Mouse (Mus musculus) embryonic facial prominence, embryonic 11.5 days (tissue): Measurements from ENCODE around the gene Lsm4. TPM values are rescaled to one million over a fixed set of nuclear protein-coding genes. Genes with fewer than 3 reads are reported as not detected.
A peak's percentile ranks its signal among the peaks of the same experiment; 100 is the strongest.

Experiments used
- ATAC-seq: fragments of 200-750 bp; cut with Nextera tagmentation; replicated peaks from 2 replicates; pipeline ENCODE4 v1.8.0; 2017; ENCODE audit warnings: low read depth; ENCODE audit not compliant: insufficient number of reproducible peaks, low FRiP score, low TSS enrichment
- DNase-seq: peaks from one replicate; pipeline ENCODE4 v3.0.0-alpha.2; 2015; ENCODE audit warnings: low spot score
- H3K27ac ChIP-seq: fragments of 300-500 bp; sonication (generic); replicated peaks from 2 replicates; pipeline ENCODE4 v1.5.1; 2014; ENCODE audit warnings: mild to moderate bottlenecking, low read depth, low read length, control low read depth
- H3K27me3 ChIP-seq: fragments of 300-500 bp; sonication (generic); 2 replicates; pipeline ENCODE4 v1.6.1; 2014; ENCODE audit warnings: mild to moderate bottlenecking, low read length, moderate library complexity, mixed read lengths; ENCODE audit not compliant: control insufficient read depth, insufficient read depth
- H3K36me3 ChIP-seq: fragments of 300-500 bp; sonication (generic); replicated peaks from 2 replicates; pipeline ENCODE4 v1.6.1; 2014; ENCODE audit warnings: low read depth, mild to moderate bottlenecking, low read length, moderate library complexity, mixed read lengths; ENCODE audit not compliant: control insufficient read depth, insufficient read depth
- H3K4me1 ChIP-seq: fragments of 300-500 bp; sonication (generic); 2 replicates; pipeline ENCODE4 v1.6.1; 2014; ENCODE audit warnings: low read length, mixed read lengths; ENCODE audit not compliant: control insufficient read depth, insufficient read depth
- H3K4me2 ChIP-seq: fragments of 300-500 bp; sonication (generic); 2 replicates; pipeline ENCODE4 v1.6.1; 2014; ENCODE audit warnings: low read depth, mild to moderate bottlenecking, control low read depth, low read length, moderate library complexity
- H3K4me3 ChIP-seq: fragments of 300-500 bp; sonication (generic); 2 replicates; pipeline ENCODE4 v1.5.1; 2014; ENCODE audit warnings: low read depth, low read length, control low read depth
- H3K9ac ChIP-seq: fragments of 300-500 bp; sonication (generic); replicated peaks from 2 replicates; pipeline ENCODE4 v1.6.1; 2014; ENCODE audit warnings: mild to moderate bottlenecking, control low read depth, low read length
- H3K9me3 ChIP-seq: fragments of 300-500 bp; sonication (generic); replicated peaks from 2 replicates; pipeline ENCODE4 v1.6.1; 2016; ENCODE audit warnings: mild to moderate bottlenecking, low read length, inconsistent platforms, mixed read lengths; ENCODE audit not compliant: control insufficient read depth
- WGBS: fragments of 180-500 bp; shearing (Covaris S2); extraction: QIAGEN DNeasy Blood & Tissue Kit; methylation state at CpG from one replicate; pipeline ENCODE4 v1.1.7; 2014; 5-methylcytosine and 5-hydroxymethylcytosine counted together
- polyA plus RNA-seq: library from polyadenylated mRNA; unstranded; fragments of >200 nt; fragmentation: Nextera tagmentation; extraction: Ambion mirVana; gene quantifications from 2 replicates; pipeline ENCODE4 v1.2.1, GENCODE M21; 2014

Lsm4 gene
- polyA plus RNA-seq, 1 experiment from 2014 or later, result 334 TPM

DNA sequence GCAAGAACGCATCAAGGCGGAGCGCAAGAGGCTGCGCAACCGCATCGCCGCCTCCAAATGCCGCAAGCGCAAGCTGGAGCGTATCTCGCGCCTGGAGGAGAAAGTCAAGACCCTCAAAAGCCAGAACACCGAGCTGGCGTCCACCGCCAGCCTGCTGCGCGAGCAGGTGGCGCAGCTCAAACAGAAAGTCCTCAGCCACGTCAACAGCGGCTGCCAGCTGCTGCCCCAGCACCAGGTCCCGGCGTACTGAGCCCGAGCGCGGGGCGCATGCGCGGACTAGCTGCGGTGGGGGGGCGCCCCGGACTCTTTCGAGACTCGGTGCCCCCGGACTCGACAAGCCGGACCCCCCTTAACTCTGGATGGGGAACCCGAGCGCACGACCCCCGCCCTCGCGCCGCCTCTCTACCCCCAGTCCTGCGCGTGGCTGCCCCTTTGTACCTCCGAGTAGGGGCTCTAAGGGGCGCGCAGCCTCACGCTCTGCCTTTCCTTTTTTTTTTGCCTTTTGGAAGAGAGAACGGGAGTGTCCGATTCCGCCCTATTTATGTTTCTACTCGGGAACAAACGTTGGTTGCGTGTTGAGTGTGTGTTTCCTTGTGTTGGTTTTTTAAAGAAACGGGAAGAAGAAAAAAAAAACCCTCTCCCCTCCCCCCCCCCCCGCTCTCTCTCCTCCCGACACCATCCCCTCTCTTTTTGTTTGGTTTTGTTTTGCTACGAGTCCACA is 26.9 kb downstream of the Lsm4 start:
- Histone ChIP-seq H3K36me3 (no peaks in the 10 kb centered on the region), H3K27ac (peak overlapping the region; percentile 96), H3K4me3 (peak overlapping the region; percentile 96), H3K27me3 (no peaks in the 10 kb centered on the region), H3K9ac (peak overlapping the region; percentile 97), H3K9me3 (no peaks in the 10 kb centered on the region), H3K4me2 (peak overlapping the region; percentile 82), H3K4me1 (peaks cover 7% of the 10 kb centered on the region)
- WGBS, result under 1% methylated on average over 57 of the region's 59 CpGs
- ATAC-seq, result no peak
- peak; percentile 85 for DNase-seq

DNA sequence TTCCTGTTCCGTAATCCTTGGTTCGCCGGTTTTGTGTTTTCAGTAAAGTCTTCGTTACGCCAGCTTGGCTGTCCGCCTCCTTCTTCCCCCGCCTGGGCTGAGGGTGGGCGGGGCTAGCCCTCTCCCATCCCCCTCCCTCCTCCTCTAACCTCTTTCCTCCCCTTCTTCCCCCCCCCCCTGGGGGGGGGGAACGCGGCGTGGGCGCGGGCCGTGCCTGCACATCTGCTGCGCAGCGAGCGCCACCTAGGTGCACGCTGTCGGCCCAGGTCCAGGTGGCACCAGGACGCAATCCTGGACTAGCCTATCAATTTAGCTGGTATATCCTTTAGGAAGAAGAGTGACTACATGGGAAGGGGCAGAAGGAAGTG is 27.5 kb downstream of the Lsm4 start:
- peak; percentile 96 for DNase-seq
- Histone ChIP-seq H3K27ac (peak overlapping the region; percentile 96; the same call in 1 of the 2 replicates), H3K4me3 (peak overlapping the region; percentile 96), H3K9me3 (no peaks in the 10 kb centered on the region), H3K4me1 (peaks cover 5% of the 10 kb centered on the region), H3K27me3 (no peaks in the 10 kb centered on the region), H3K4me2 (peak overlapping the region; percentile 54), H3K36me3 (no peaks in the 10 kb centered on the region), H3K9ac (peak overlapping the region; percentile 97)
- no peak; the same call in 1 of the 2 replicates for ATAC-seq
- under 1% methylated on average over 20 of the region's 20 CpGs for WGBS

GRCm38 (mm10) chr8:70701048-70701981 is 28.3 kb downstream of the Lsm4 start:
- H3K9me3 ChIP-seq, result no peaks in the 10 kb centered on the region
- peak overlapping the region; percentile 96 for H3K4me3 ChIP-seq
- no peaks in the 10 kb centered on the region for H3K36me3 ChIP-seq
- 0 out of 2 replicates have a peak, but pooled peaks cover 2% of the 10 kb centered on the region for H3K4me1 ChIP-seq
- no peaks in the 10 kb centered on the region for H3K27me3 ChIP-seq
- peak overlapping the region; percentile 54 for H3K4me2 ChIP-seq
- WGBS, result 55% methylated on average over 10 of the region's 10 CpGs
- no peak for DNase-seq
- H3K27ac ChIP-seq, result no peak overlapping the region
- ATAC-seq, result no peak
- H3K9ac ChIP-seq, result peak overlapping the region; percentile 29

- no peaks in the 10 kb centered on the region for H3K9me3 ChIP-seq
- no peak overlapping the region for H3K9ac ChIP-seq
- no peaks in the 10 kb centered on the region for H3K36me3 ChIP-seq
- no peak overlapping the region for H3K4me3 ChIP-seq
- WGBS, result 82% methylated on average over 2 of the region's 2 CpGs
- DNase-seq (no peak), ATAC-seq (no peak)
- no peak overlapping the region for H3K4me2 ChIP-seq
- no peaks in the 10 kb centered on the region for H3K27me3 ChIP-seq
- H3K27ac ChIP-seq, result no peak overlapping the region
- no peaks in the 10 kb centered on the region for H3K4me1 ChIP-seq
These were observed 29.2 kb downstream of the Lsm4 start for GRCm38 (mm10) chr8:70701982-70702841.

DNA sequence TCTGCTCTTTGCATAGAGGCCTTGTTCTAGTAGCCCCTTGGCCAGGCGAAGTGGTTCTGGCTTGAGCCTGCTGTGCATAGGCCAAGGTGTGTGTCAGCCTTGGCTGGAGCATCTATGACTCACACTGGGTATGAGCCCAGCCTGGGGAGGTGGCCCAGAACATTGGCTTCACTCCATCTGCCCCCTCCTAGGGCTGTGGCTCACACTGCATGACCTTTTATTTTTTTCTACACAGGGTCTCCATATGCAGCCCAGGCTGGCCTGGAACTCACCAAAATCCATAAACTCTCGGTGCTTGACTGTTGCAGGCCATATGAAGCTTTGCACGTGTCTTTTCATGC is 29.8 kb downstream of the Lsm4 start:
- ATAC-seq, result no peak
- no peaks in the 10 kb centered on the region for H3K9me3 ChIP-seq
- no peak for DNase-seq
- no peak overlapping the region for H3K9ac ChIP-seq
- H3K27me3 ChIP-seq, result no peaks in the 10 kb centered on the region
- H3K36me3 ChIP-seq, result no peaks in the 10 kb centered on the region
- no peak overlapping the region for H3K4me3 ChIP-seq
- no peaks in the 10 kb centered on the region for H3K4me1 ChIP-seq
- H3K4me2 ChIP-seq, result no peak overlapping the region
- no peak overlapping the region for H3K27ac ChIP-seq
- 80% methylated on average over 3 of the region's 3 CpGs for WGBS

- WGBS, result 96% methylated on average over 3 of the region's 3 CpGs
- no peak within 1 kb of the TSS for H3K27ac ChIP-seq
- no peaks in the 10 kb centered on the region for H3K36me3 ChIP-seq
- H3K4me3 ChIP-seq, result no peak within 1 kb of the TSS
- H3K27me3 ChIP-seq, result no peaks in the 10 kb centered on the region
- ATAC-seq (no peak), DNase-seq (no peak)
- no peaks in the 10 kb centered on the region for H3K9me3 ChIP-seq
- H3K4me1 ChIP-seq, result no peaks in the 10 kb centered on the region
- H3K9ac ChIP-seq, result no peak within 1 kb of the TSS
- no peak within 1 kb of the TSS for H3K4me2 ChIP-seq
These were observed 30.2 kb downstream of the Lsm4 start, which contains the start of gene Iqcn for GRCm38 (mm10) chr8:70703287-70703686. TSS of gene Iqcn (plus strand) at chr8:70703457.

GRCm38 (mm10) chr8:70708281-70708680 is 35.2 kb downstream of the Lsm4 start:
- H3K4me1 ChIP-seq, result no peaks in the 10 kb centered on the region
- H3K4me3 ChIP-seq, result no peak overlapping the region
- DNase-seq (no peak), ATAC-seq (no peak)
- no peaks in the 10 kb centered on the region for H3K9me3 ChIP-seq
- no peaks in the 10 kb centered on the region for H3K27me3 ChIP-seq
- H3K9ac ChIP-seq, result no peak overlapping the region
- 90% methylated on average over 14 of the region's 14 CpGs for WGBS
- no peaks in the 10 kb centered on the region for H3K36me3 ChIP-seq
- no peak overlapping the region for H3K4me2 ChIP-seq
- no peak overlapping the region for H3K27ac ChIP-seq
